Mouse (Mus musculus) kidney, postnatal 25 days (tissue): ENCODE measurements around the gene Klk10.

Experiments
- DNase-seq, 2 experiments: peaks; one replicate each; pipeline ENCODE4 v3.0.0; 2021; ENCODE audit warnings: mixed read lengths in 2 of 2

The Klk10 gene

GRCm38 (mm10) chr7:43780746-43781145 is at the start of gene Klk10:
Klk10 (plus strand) TSS chr7:43781035.
- no peak for DNase-seq

GRCm38 (mm10) chr7:43747788-43748187 is 33.0 kb upstream of the Klk10 start:
- peak in 1 of 2 experiments; percentile 15 for DNase-seq

- no peak for DNase-seq
Observed at GRCm38 (mm10) chr7:43752806-43753205, 28.0 kb upstream of the Klk10 start.

GRCm38 (mm10) chr7:43766484-43766883 is 14.4 kb upstream of the Klk10 start:
- DNase-seq, result no peak

GRCm38 (mm10) chr7:43768597-43768996 is 12.2 kb upstream of the Klk10 start, which contains the start of gene Klk12:
Klk12 (plus strand) TSS chr7:43768897.
- no peak for DNase-seq

GRCm38 (mm10) chr7:43769636-43770035 is 11.2 kb upstream of the Klk10 start:
- DNase-seq, result no peak

GRCm38 (mm10) chr7:43770701-43771100 is 10.1 kb upstream of the Klk10 start:
- no peak for DNase-seq

- no peak for DNase-seq
Observed at GRCm38 (mm10) chr7:43771916-43772315, 8.9 kb upstream of the Klk10 start.

- no peak for DNase-seq
Observed at GRCm38 (mm10) chr7:43772901-43773300, 7.9 kb upstream of the Klk10 start.

GRCm38 (mm10) chr7:43774364-43774763 is 6.5 kb upstream of the Klk10 start, which contains the start of gene Klk11:
Klk11 (plus strand) TSS chr7:43774604.
- DNase-seq, result no peak

- no peak for DNase-seq
Observed at GRCm38 (mm10) chr7:43774802-43775201, 6.0 kb upstream of the Klk10 start.

GRCm38 (mm10) chr7:43775311-43776057 is 5.4 kb upstream of the Klk10 start:
- DNase-seq, result no peak

- no peak for DNase-seq
Observed at GRCm38 (mm10) chr7:43776506-43776905, 4.3 kb upstream of the Klk10 start.

GRCm38 (mm10) chr7:43777423-43777822 is 3.4 kb upstream of the Klk10 start:
- DNase-seq, result no peak

GRCm38 (mm10) chr7:43778176-43778970 is 2.5 kb upstream of the Klk10 start:
- DNase-seq, result no peak

GRCm38 (mm10) chr7:43780241-43780640 is 594 bp upstream of the Klk10 start:
- no peak for DNase-seq

GRCm38 (mm10) chr7:43781541-43781940 is 706 bp downstream of the Klk10 start:
- no peak for DNase-seq

- DNase-seq, result peak; percentile 78 to 85
Observed at GRCm38 (mm10) chr7:43782275-43783265, 1.7 kb downstream of the Klk10 start.

GRCm38 (mm10) chr7:43785286-43785685 is 4.5 kb downstream of the Klk10 start:
- peak; percentile 28 to 47 for DNase-seq

- no peak for DNase-seq
Observed at GRCm38 (mm10) chr7:43788096-43788495, 7.3 kb downstream of the Klk10 start.

- DNase-seq, result no peak
Observed at GRCm38 (mm10) chr7:43789295-43789694, 8.5 kb downstream of the Klk10 start.

- DNase-seq, result no peak
Observed at GRCm38 (mm10) chr7:43791591-43791990, 10.8 kb downstream of the Klk10 start, which contains the start of gene Klk9. Klk9 (plus strand) TSS chr7:43791891.

- DNase-seq, result no peak
Observed at GRCm38 (mm10) chr7:43796355-43796754, 15.5 kb downstream of the Klk10 start.
